Mouse (Mus musculus) megakaryocyte, embryonic 14.5 days (primary cell): ENCODE data around the gene Abhd10. TPM values are rescaled to one million over a fixed set of nuclear protein-coding genes. Genes with fewer than 3 reads are reported as not detected.

ENCODE experiments used
- H3K27me3 ChIP-seq: replicated peaks from 2 replicates; pipeline ENCODE3; 2012; ENCODE audit warnings: inconsistent platforms
- H3K36me3 ChIP-seq: replicated peaks from 2 replicates; pipeline ENCODE3; 2012; ENCODE audit warnings: low read length, inconsistent platforms, mixed read lengths
- H3K4me1 ChIP-seq: 2 replicates; pipeline ENCODE4 v1.6.1; 2012; ENCODE audit warnings: inconsistent platforms
- H3K4me3 ChIP-seq: replicated peaks from 2 replicates; pipeline ENCODE3; 2012; ENCODE audit warnings: moderate library complexity, mild to moderate bottlenecking, inconsistent platforms
- H3K9me3 ChIP-seq: 2 replicates; pipeline ENCODE4 v1.6.1; 2012; ENCODE audit warnings: inconsistent platforms
- FLI1 ChIP-seq: IDR thresholded peaks from 2 replicates; pipeline ENCODE4 v1.6.1; 2012; ENCODE audit warnings: low read length, inconsistent platforms, mixed read lengths
- GATA1 ChIP-seq: IDR thresholded peaks from 3 replicates; pipeline ENCODE4 v1.6.1; 2012; ENCODE audit warnings: mixed read lengths, low read length, inconsistent platforms, borderline replicate concordance
- polyA plus RNA-seq: library from polyadenylated mRNA; stranded (reverse); fragments of >175 nt; gene quantifications from 2 replicates; pipeline ENCODE4 v1.2.3, GENCODE M21; 2012; ENCODE audit warnings: low replicate concordance; ENCODE audit not compliant: insufficient read depth

The Abhd10 gene
- polyA plus RNA-seq, 1 experiment = 4.5 TPM

DNA sequence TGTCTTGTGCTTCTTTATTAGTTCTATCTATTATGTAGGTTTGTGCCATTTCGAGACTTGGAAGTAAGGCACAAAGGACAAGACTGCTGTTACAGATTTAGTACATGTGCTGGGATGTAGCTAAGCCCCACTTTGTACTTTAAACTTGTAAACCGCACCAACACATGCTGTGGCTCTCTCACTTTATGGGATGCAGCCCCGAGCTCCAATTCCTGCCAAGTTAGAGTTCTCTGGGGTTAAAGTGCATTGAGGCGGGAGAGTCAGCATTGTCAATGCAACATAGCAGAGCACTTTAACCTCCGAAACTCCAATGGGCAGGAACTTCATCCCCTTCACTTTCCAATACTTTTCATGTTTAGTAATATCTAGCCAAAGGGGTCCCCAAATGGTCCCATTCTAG, 13.6 kb downstream of the Abhd10 start:
- Histone ChIP-seq H3K27me3 (peaks cover 8% of the 10 kb centered on the region), H3K4me3 (no peak overlapping the region), H3K4me1 (peaks cover 7% of the 10 kb centered on the region), H3K36me3 (peaks cover 61% of the 10 kb centered on the region), H3K9me3 (no peaks in the 10 kb centered on the region)
- TF ChIP-seq FLI1 (no peak), GATA1 (no peak)

- peak overlapping the region; percentile 82 for H3K4me3 ChIP-seq
- no peaks in the 10 kb centered on the region for H3K9me3 ChIP-seq
- TF ChIP-seq FLI1 = no peak
- TF ChIP-seq GATA1 = no peak
- peaks cover 15% of the 10 kb centered on the region for H3K4me1 ChIP-seq
- H3K36me3 ChIP-seq = peaks cover 18% of the 10 kb centered on the region
- H3K27me3 ChIP-seq = peaks cover 45% of the 10 kb centered on the region
These were observed 18.0 kb downstream of the Abhd10 start for GRCm38 (mm10) chr16:45724742-45725102.

GRCm38 (mm10) chr16:45724061-45724741, 18.6 kb downstream of the Abhd10 start, which contains the start of gene Tagln3:
Gene Tagln3 (minus strand): TSS chr16:45724608.
- H3K9me3 ChIP-seq = no peaks in the 10 kb centered on the region
- H3K4me3 ChIP-seq = peak within 1 kb of the TSS; percentile 82
- H3K27me3 ChIP-seq = peaks cover 49% of the 10 kb centered on the region
- TF ChIP-seq GATA1 = no peak
- no peak for TF ChIP-seq FLI1
- peaks cover 13% of the 10 kb centered on the region for H3K36me3 ChIP-seq
- H3K4me1 ChIP-seq = peaks cover 15% of the 10 kb centered on the region

DNA sequence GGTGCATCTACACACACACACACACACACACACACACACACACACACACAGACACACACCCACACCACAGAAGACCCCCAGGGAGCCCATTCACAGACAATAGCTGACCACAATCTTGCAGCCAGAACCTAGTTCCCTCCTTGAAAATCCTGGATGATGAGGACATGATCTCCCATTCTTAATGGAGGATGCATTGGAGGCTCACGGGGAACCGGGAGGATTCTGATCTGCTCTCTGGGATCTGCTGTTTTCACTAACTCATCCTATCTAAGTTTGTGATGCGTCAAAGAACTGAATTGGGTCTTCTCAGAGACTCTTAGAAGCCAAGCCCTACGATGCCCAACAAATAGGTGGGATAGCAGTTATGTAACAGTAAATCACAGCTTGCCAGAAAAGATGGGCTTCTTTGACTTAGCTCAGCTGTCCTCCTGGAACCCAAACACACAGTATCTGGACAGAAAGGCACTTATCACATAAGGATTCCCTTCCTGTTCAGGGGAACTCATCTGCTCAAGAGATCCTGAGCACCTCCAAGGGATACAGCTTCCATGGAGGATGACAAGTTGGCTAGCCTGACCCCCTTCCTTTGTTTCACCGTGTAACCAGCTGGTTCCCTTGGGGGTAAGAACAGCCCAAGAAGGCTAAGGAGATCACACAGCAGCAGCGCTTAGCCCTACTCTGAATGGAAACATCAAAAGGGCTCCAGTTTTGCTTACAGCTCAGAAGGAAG, 19.4 kb downstream of the Abhd10 start:
- H3K36me3 ChIP-seq = peaks cover 4% of the 10 kb centered on the region

DNA sequence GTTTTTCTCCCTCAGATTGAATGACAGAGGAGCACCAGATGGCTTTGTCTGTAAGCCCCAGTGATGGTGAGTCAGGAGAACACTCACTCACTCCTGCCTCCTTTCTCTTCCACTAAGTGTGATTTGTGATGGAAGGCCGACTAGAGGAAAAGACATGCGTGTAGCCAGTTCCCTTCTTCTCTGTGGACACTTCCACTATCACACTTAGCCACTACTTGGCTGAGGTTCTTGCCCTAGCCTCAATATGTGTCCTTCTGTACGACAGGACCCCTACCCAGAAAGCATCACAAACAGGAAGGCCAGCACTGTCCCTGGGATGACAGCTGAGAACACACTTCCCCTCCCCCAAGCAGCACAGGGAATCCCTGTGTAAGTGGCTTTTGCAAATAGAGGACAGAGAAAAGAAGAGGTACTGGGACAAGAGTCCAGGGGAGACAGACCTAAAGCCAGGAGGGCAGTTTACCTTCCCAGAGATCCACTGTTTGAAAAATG, 20.2 kb downstream of the Abhd10 start:
- H3K4me3 ChIP-seq = no peak overlapping the region
- H3K4me1 ChIP-seq = peaks cover 15% of the 10 kb centered on the region
- no peaks in the 10 kb centered on the region for H3K9me3 ChIP-seq
- TF ChIP-seq GATA1 = no peak
- no peak for TF ChIP-seq FLI1
- peaks cover 54% of the 10 kb centered on the region for H3K27me3 ChIP-seq
- H3K36me3 ChIP-seq = no peaks in the 10 kb centered on the region

More for the DNA sequence above, 19.4 kb downstream of the Abhd10 start:
- Histone ChIP-seq H3K4me3 (no peak overlapping the region), H3K27me3 (peaks cover 52% of the 10 kb centered on the region), H3K4me1 (peaks cover 15% of the 10 kb centered on the region), H3K9me3 (no peaks in the 10 kb centered on the region)
- no peak for TF ChIP-seq FLI1
- no peak for TF ChIP-seq GATA1

DNA sequence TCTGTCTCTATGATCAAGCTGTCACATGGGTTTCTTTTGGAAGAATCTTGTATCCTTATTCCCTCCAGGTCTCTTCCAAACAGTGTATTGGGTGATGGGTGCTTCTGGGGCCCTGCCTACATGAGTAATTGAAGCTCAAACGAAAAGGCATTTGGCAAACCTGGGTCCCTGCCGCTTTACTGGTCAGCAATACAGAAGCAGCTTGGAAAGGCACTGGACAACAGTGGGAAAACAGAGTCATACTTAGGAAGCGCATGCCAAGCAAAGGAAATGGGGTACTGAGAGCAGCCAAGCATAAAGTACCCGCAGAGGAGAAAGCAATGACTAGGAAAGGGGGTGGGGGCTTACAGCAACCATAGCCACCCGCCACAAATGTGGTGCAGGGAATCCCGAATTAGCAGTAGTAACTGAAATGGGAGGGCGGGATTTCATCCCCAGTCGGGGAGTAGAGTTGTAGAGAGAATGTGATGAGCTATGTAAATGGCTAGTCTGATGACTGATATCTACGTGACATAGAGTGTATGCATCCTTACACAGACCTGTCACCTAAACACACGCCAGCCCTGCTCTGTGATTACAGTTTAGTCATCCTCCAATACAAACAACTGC, 22.6 kb downstream of the Abhd10 start:
- Histone ChIP-seq H3K4me1 (peaks cover 15% of the 10 kb centered on the region), H3K4me3 (no peak overlapping the region), H3K9me3 (no peaks in the 10 kb centered on the region), H3K27me3 (peaks cover 55% of the 10 kb centered on the region), H3K36me3 (no peaks in the 10 kb centered on the region)
- no peak for TF ChIP-seq GATA1
- TF ChIP-seq FLI1 = no peak

- Histone ChIP-seq H3K4me1 (peaks cover 3% of the 10 kb centered on the region), H3K27me3 (peaks cover 42% of the 10 kb centered on the region), H3K36me3 (no peaks in the 10 kb centered on the region), H3K9me3 (no peaks in the 10 kb centered on the region), H3K4me3 (no peak overlapping the region)
- TF ChIP-seq GATA1 (no peak), FLI1 (no peak)
These were observed 24.5 kb downstream of the Abhd10 start for GRCm38 (mm10) chr16:45718296-45718695.

DNA sequence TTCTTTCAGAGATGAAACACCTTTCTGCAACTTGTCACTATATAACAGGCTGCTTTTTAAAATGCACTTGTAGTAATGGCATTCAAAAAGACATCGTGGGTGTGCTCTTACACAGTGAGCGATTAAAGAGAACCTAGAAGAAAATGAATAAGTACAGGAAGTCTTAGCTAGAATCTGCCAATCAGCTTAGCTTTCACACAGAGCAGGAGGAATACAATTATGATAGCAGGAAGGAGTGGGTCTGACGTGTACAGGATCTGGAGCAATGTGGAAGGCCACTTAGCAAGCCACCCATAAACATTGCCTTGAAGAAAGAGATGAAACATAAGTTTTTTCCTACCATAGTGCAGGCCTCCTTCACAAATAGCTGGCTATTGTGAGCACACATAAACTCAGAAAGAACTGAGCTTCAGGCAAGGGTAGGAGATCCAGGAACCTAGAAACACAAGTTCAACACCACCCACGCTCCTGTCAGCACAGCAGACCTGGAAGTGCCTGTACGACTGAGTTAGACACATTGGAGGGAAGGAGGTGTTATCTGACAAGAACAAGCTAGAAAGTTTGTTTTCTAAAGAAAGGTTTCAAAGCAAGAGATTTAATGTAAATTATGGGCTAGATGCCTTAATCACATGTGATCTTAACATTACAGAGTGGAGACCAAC, 28.1 kb downstream of the Abhd10 start:
- Histone ChIP-seq H3K36me3 (no peaks in the 10 kb centered on the region), H3K27me3 (peaks cover 16% of the 10 kb centered on the region), H3K4me1 (peaks cover 7% of the 10 kb centered on the region), H3K4me3 (no peak overlapping the region), H3K9me3 (no peaks in the 10 kb centered on the region)
- TF ChIP-seq GATA1 = no peak
- TF ChIP-seq FLI1 = no peak

GRCm38 (mm10) chr16:45713878-45714277, 28.9 kb downstream of the Abhd10 start:
- TF ChIP-seq GATA1 (no peak), FLI1 (no peak)
- Histone ChIP-seq H3K4me3 (no peak overlapping the region), H3K27me3 (peaks cover 14% of the 10 kb centered on the region), H3K9me3 (no peaks in the 10 kb centered on the region), H3K36me3 (no peaks in the 10 kb centered on the region), H3K4me1 (peaks cover 7% of the 10 kb centered on the region)
